Mouse (Mus musculus) heart, postnatal 36 days (tissue): ENCODE measurements around the gene Spp1. TPM values are rescaled to one million over a fixed set of nuclear protein-coding genes. Genes with fewer than 3 reads are reported as not detected.

Experiments
- DNase-seq, 2 experiments: peaks; one replicate each; pipeline ENCODE4 v3.0.0; 2021 to 2022
- intact Hi-C: fragments of 180-260 bp; cut with DNase I; formaldehyde crosslinking; loops from one replicate; pipeline ENCODE4 v1.15.1; 2025
- total RNA-seq, 2 experiments: library from RNA; stranded (reverse); gene quantifications; 2 replicates each; pipeline ENCODE4 v1.2.3; 2021

Spp1 gene
- total RNA-seq, 2 experiments from 2014 or later: 0.19 to 0.56 TPM

DNA sequence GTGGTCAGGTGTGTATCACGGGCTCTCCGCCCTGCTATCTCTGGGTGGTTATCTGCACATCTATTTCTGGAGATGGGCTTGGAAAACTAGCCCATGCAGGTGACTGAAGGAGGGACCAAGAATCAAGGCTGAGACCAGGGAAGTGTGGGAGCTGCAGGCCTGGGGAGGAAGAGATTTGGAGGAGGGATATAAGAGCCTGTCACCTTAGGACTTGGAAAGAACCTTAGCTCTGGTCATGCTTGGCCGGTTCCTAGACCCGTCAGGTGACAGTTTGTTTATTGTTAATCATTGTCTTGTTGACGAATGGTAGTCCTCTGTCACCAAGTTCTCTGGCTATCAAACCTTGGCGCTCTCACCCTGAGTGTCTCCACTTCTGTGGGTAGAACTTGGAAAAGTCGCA, 45.4 kb downstream of the Spp1 start:
- intact Hi-C loops: no loop called here

DNA sequence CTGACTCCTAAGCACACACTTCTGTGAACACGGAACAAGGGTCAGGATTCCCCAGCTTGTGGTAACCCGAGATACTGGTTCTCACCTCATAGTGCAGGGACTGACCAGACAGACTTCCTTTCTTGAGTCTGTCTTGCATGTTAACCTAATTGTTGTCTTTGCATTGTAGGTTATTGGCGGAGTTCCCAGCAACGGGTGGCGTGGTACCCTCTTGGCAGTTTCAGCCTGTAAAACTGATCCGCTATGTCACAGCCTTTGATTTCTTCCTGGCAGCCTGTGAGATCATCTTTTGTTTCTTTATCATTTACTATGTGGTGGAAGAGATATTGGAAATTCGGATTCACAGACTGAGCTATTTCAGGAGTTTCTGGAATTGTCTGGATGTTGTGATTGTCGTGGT, 47.9 kb downstream of the Spp1 start:
- DNase-seq: no peak
- intact Hi-C loops: no loop called here

More for the DNA sequence above, 45.4 kb downstream of the Spp1 start:
- DNase-seq: no peak

Other genes starting within 250 kb of the Spp1 start
- gene Dmp1, start 232.5 kb upstream of the Spp1 start, total RNA-seq: not detected
- not detected for gene Ibsp, start 135.9 kb upstream of the Spp1 start, total RNA-seq
- not detected for gene Mepe, start 109.8 kb upstream of the Spp1 start, total RNA-seq
- gene Pkd2, start 24.3 kb downstream of the Spp1 start, total RNA-seq: 10 to 100 TPM; 21.5 to 22.2 TPM
- gene BC005561, start 73.2 kb downstream of the Spp1 start, total RNA-seq: 1 to 10 TPM; 4.2 to 5.0 TPM